Mouse (Mus musculus): ENCODE measurements around the gene Ppp4c.

DNA sequence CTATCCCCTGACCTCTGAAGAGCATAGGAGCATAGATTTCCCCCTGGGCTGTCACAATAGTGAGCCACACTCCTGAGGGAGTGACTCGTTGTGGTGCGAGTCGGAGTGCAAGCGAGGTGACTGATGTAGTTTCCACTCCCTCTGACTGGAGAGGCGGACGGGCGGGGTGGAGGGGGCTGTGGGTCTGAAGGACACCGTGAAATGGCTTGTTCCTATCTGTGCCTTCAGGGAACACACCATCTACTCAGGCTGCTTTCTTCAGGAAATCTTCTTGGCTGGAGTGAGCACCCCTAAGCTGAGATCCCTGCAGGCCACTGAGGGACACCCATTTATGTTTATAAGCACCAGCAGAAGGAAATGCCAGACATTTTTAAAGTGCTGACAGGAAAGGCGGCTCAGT lies 30.4 kb upstream of the Ppp4c start:
- TF ChIP-seq CTCF (IDR thresholded peaks at IDR 0.05; ENCODE audit: low read depth, low read length) = no peak
- TF ChIP-seq POLR2A (IDR thresholded peaks at IDR 0.05; ENCODE audit: borderline replicate concordance, low read depth, low read length) = no peak
